Mouse (Mus musculus) left cerebral cortex, postnatal 10 days (tissue): Measurements from ENCODE around the gene Rad54l. TPM values are rescaled to one million over a fixed set of nuclear protein-coding genes. Genes with fewer than 3 reads are reported as not detected.

Experiments
- DNase-seq, 2 experiments: peaks; one replicate each; pipeline ENCODE4 v3.0.0; 2021 to 2022; ENCODE audit warnings: low spot score in 2 of 2, mixed read lengths in 1 of 2; ENCODE audit errors: extremely low spot score in 1 of 2
- intact Hi-C: fragments of 180-260 bp; cut with DNase I; formaldehyde crosslinking; loops from one replicate; pipeline ENCODE4 v1.15.1; 2025
- total RNA-seq, 2 experiments: library from RNA; stranded (reverse); gene quantifications; 2 replicates each; pipeline ENCODE4 v1.2.3; 2021

Gene Rad54l
- total RNA-seq, 2 experiments from 2014 or later, result 1.1 to 1.3 TPM

DNA sequence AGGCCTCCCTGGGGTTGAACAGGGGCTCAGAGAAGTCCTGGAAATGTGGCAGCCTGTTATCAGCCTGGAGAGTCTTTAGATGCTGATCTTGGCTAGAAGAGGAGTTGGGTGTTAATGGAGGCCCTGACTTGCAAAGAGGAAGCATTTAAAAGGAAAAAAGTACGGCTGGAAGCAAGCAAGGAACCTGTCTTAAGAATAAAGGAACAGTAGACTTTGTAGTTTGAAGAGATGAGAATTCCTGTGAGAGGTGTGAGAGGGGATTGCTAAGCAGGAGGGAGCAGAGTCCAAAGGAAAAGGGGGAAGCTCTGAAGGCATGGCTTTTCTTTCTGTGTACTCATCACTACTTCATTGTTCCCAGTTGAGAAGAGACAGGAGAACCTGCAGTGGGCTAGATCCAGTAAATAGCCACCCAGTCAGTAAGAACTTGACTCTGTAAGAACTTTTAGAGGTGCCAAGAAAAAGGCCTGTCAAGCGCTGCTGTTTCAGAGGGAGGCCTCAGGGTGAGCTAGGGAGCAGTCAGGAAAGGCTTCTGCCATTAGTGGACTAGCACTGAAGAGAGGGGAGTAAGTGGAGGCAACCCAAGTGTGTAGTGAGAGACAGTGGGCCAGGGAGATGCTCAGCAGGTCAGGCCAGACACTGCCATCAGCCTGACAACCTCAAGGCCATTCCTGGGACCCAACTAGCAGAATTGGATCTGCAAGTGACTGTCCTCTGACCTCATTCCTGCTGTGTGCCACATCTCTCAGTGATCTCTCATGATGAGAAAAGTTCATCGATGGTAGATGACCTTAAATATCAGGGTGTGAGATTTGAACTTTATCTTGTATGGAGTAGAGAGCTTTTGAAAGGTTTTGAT, 46.0 kb downstream of the Rad54l start:
- intact Hi-C loops, result no loop called here
- no peak for DNase-seq

DNA sequence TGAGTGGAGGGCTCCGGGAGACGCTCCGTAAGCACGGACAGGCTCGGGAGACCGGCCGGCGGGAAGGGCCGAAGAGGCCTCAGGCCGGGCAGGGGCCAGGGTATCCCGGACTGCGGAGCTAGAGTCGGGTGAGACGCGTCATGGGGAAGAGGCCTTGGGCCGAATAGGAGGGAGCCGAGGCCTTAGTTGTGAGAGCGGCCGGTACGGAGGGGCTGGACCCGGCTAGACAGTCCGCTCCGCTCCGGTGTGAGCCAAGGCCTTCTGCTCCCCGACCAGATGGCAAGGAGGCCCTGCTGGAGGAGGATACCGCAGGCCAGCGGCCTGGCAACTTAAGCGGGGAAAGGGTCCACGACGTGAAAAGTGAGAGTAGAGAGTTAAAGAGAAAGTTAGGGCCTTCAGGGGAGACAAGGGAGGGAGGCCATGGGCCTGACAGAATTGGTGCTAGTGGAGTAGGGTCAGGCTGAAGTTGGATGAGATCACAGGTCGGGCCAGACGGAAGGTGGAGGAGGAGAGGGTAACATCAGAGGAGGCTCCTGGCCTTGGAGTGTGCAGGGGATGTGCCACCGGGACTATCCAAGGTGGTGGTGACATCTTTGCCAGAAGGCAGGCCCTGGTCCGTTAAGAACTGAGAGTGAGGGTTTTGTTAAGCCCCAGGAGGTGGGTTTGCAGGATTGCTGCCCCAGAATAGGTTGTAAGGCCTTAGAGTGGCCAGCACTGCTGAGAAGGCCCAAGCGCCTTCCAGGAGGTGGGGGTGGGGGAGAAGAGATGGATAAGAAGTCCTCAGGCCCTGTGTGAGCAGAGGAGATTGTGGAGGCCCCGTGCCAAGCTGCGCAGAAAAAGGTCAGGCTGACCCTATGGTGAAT, 46.9 kb downstream of the Rad54l start:
- intact Hi-C loops, result no loop called here

DNA sequence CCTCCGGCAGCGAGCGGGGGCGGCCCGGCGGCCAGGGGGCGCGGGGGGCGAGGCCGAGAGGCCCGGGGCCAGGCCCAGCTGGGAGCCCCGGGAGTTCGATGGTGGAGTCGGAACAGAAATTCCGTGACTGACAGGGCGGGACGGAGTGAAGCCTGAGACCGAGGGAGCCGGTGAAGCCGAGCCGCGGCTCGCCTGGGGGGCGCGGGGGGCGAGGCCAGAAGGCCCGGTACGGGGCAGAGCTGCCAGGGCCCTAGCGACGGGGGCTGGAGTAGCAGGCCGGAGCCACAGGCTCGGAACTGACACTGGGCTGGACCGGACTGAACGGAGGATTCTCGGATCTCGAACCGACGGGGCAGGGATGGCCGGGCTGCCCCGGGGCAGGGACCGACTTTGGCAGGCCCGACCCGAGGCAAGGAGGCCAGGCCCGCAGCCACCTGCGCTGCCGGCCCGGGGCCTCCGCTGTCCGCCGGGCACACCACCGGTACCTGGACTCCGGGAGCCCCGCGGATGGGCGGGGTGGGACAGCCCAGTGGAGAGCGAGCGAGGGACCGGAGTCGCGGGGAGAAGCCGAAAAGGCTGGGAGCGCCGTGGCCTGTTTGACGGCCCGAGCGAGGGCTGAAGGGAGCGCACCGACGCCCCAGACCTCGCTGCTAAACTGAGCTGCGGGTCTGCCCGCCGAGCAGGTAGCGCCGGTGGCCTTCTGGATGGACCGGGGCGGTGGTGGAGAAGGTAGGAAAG, 47.7 kb downstream of the Rad54l start:
- intact Hi-C loops, result no loop called here
- DNase-seq, result peak; percentile 50 to 88

More for the DNA sequence above, 46.9 kb downstream of the Rad54l start:
- DNase-seq, result peak in 1 of 2 experiments; percentile 54

DNA sequence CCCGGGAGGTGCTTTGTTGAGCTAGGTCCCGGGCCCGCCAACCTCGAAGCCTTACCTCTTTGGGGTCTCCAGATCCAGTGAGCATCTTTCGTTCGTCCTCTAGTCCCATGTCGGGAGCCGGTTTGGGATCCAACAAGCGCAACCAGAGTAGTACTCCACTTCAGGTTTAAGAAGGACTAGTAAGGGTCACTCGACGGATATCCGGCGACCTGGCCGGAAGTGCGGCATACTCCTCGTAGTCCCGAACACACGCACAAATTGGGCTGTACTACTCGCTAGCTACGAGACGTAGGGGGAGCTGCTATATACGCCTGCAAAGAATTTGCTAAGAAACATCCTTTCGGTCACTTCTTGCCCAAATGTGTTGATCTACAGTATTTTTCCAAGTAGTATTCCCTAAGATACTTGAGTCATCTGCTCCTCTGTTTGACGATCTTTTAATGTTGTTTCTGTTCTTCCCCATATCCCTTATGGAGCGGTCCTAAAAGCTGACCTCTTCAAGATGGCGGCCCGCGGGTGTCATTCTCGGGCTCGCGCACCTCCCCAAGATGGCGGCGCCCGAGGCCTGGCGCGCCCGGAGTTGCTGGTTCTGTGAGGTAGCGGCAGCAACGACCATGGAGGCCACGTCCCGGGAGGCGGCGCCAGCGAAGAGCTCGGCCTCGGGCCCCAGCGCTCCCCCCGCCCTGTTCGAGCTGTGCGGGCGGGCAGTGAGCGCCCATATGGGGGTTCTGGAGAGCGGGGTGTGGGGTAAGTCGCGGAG, 48.4 kb downstream of the Rad54l start, which contains the start of the genes Uqcrh and Lrrc41:
Uqcrh (minus strand) TSS at position 211 of the 760 bp plus-strand sequence.
Lrrc41 (plus strand) TSS at position 409 of the 760 bp plus-strand sequence.
- intact Hi-C loops, result no loop called here
- DNase-seq, result peak; percentile 95 to 97

DNA sequence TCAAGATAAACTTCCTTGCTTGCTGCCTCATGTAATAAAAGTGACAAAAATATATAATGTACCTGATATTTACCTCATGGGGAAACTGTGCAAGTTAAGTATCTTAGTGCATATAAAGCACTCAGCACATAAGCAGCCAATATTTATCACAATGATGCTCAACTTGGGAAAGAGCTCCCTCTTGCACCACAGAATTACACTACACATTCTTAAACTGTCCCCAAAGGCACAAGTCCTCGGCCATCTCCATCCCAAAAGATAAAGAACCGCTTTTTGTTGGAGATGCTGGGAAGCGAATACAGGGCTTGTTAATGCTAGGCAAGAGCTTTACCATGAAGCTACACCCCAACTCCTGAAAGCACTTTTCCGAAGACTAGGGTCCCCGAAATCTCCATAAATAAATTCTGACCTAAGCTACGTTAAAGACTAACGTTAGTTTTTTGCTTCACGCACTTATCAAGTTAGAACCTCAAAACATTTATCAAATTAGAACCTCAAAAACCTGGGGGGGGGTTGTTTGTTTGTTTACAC, 49.3 kb downstream of the Rad54l start:
- intact Hi-C loops, result no loop called here
- no peak for DNase-seq

DNA sequence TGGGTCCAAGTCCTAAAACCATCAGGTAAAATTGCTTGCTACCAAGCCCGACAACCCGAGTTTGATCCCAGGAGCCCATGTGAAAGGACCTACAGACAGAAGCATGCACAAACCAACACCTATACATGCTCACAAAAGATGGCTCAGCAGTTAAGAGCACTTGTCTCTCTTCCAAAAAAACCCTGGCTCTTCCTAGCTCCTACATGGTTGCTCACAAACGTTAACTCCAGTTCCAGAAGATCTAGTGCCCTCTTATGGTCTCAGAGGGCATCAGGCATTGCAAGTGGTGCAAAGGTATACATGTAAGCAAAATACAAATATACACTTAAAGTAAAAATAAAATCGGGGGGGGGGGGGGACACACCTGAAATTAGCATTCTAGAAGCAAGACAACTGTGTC, 50.3 kb downstream of the Rad54l start:
- intact Hi-C loops, result no loop called here
- no peak for DNase-seq

DNA sequence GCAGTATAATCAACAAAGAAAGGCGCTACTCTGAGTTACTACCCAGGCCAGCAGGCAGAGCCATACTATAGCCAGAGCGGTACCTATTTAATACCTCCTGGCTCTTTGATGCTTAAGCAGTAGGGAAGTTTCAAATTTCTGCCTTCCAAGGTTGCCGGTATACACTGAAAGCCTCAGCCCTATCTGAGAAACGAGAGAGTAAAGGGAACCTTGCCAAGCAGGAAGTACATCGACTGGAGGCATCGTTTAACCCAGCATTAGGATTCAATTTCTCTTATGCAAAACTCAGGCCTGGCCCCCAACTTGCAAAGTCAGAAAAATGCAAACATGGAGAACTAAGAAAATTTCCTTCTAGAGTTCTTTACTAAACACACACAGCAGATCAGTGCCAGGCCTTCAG, 53.4 kb downstream of the Rad54l start:
- intact Hi-C loops, result no loop called here
- DNase-seq, result no peak

DNA sequence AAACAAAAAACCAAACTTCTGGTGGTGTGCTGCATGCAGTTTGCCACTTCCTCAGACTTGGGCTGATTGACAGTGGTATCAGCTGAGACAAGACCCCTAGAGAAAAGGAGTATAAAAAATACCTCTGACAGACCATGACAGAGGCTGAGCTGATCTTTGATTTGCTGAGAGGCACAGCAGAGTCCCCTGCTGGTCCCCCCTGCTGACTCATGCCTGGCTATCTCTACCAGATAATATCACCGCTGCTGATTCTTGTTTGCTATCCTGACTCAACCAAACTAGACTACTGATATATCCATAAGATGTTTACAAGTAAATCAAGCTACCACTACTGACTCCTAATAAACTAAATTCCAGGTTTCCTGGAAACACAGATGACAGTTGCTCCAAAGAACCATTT, 59.6 kb downstream of the Rad54l start:
- intact Hi-C loops, result no loop called here
- no peak for DNase-seq

DNA sequence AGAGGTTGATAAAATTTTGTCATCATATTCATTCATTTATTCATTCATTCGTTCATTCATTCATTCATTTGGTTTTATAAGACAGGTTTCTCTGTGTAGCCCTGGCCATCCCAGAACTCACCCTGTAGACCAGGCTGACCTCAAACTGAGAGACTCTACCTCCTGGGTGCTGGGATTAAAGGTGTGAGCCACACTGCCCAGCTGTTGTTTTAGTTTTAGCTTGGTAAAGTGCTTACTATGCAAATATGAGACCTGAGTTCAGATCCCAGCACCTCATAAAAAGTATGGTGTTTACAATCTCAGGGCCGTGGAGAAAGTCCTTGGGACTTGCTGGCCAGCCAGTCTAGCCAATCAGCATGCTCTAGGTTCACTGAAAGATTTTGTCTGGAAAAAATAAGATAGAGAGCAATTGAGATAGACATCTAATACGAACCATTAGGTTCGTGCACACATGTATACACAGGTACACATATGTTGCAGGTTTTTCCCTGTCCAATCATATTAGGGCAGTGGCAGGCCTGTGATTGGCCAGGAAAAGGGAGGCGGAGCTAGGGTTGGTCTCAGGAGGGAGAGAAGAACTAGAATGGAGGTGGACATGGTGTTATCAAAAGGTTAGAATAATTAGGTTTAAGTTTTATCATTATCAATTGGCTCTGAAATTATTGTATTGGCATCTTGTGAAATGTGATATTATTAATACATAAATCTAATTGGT, 64.3 kb downstream of the Rad54l start:
- intact Hi-C loops, result loop anchor here (10.0 kb wide), 1 partner anchor 154 kb away; no protein-coding TSS in a partner anchor
- DNase-seq, result no peak

DNA sequence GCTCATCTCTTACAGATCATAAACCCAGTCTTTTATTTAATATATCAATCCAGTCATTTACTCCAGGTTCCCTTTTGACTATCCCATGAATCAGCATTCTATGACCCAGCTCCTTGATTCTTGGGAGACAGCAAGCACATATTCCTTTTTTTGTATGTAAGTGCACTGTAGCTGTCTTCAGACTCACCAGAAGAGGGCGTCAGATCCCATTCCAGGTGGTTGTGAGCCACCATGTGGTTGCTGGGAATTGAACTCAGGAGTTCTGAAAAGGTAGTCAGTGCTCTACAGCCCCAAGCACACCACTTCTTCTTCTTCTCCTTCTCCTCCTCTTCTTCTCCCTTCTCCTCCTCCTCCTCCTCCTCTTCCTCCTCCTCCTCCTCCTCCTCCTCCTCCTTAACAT, 65.9 kb downstream of the Rad54l start:
- DNase-seq, result no peak
- intact Hi-C loops, result loop anchor here (10.0 kb wide), 1 partner anchor 153 kb away; no protein-coding TSS in a partner anchor

DNA sequence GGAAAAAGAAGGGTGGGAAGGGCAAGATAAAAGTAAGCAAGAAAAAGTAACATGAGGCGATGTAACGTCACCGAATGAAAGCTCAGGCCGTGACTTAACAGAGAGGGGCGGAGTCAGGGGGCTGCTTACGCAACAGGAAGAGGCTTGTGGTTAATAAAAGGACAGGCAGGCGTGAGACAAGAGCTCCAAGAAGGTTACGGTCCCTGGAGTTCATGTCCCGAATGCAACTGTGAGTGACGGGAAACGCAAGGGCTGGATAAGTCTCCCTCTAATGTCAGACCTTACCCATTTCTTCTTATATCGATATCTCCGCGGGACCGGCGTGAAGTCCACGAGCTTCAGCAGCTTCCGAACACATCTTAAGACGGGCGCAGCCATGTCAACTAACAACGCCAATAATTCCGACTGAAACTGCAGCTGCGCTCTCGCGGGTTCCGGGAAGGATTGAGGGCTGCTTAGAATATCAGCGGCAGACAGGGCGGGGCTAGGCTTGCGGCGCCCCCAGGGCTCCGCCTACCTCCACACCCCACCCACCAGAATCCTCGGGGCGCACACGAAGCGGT, 70.0 kb downstream of the Rad54l start, which contains the start of gene Nsun4:
Nsun4 (minus strand) TSS at position 478 of the 563 bp plus-strand sequence.
- peak; percentile 83 to 93 for DNase-seq

DNA sequence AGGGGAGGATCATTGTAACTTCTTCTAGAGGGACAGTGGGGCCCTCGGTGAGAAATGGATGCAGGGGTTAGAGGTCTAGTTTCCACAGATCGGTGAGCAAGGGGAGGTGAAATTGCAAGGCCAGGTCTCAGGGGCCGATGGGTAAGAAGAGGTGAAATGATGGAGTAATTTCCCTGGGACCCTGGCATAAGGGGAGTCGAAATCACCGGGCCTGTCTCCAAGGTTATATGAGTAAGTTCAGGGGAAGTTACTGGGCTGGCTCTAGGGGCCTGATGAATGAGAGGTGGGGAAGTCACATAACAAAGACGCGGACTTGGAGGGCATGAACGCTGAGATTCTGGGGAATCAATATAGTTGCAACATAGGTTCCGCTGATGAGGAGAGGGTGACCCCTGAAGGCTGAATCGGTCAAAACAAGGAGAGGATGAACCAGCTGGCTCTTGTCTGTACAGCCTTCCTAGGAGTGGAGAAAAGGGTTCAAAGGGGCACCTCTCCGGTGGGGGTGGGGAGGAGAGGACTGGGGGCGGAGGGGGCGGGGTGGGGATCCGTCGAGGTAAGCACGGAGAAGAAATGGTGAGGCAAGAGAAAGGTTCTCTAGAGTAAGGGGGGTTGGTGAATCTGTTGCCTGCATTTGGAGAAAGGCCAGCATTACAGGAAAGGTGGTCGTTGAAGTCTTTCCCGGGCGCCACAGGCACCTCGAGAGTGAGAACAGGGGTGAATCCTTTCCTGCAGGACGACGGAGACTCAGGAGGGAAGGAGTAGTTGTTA, 70.8 kb downstream of the Rad54l start:
- intact Hi-C loops, result loop anchor here (10.0 kb wide), 1 partner anchor 148 kb away; no protein-coding TSS in a partner anchor
- peak in 1 of 2 experiments; percentile 32 for DNase-seq

More for the DNA sequence above, 70.0 kb downstream of the Rad54l start, which contains the start of gene Nsun4:
- intact Hi-C loops, result loop anchor here (10.0 kb wide), 1 partner anchor 149 kb away; no protein-coding TSS in a partner anchor

DNA sequence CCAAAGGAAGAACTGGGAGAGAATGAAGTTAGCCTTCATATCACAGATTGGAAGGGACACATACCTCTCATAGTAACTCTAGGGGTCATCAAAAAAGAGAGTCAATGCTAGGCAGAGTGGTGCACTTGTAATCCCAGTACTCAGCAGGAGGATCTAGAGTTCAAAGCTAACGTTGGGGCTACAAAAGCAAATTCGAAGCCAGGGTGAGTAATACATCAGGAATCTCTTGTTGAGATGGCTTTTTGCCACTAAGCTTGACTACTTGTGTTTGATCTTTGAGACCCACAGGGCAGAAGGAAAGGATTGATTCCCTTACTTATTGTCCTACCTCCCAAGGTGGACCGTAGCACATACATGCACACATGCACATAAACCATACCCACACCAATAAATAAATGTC, 74.3 kb downstream of the Rad54l start:
- intact Hi-C loops, result no loop called here
- no peak for DNase-seq

DNA sequence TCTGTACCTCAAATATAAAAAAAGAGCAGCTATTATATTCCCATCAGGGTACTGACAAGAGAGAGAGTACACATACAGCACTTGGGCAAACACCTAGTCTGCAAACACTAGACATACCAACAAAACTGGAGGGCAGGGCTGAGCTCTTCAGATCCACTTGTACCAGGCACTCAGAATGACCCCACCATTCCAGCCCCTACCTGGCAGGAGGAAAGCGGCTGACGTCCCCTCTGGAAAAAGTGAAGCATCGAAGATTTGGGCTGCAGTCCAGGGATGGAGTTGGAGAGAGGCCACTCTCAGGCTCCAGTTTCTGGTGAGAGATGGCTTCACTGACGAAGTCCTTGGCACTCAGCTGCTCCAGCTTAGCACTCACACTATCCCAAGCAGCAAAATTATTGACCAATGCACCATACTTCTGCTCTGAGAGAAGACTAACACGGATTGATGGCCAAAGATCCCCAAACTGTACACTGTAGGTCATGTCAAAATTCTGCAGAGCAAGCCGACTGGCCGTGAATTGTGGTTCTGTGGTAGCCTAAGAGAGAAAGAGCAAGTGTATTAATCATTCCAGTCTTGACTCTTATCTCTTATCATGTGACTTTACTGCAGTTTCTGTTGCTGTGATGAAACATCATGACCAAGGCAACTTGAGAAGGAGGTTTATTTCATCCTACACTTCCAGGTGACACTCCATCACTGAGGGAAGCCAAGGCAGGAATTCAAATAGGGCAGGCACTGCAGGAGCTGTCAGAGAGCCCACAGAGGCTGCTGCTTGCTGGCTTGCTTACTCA, 75.2 kb downstream of the Rad54l start:
- intact Hi-C loops, result no loop called here
- DNase-seq, result no peak

DNA sequence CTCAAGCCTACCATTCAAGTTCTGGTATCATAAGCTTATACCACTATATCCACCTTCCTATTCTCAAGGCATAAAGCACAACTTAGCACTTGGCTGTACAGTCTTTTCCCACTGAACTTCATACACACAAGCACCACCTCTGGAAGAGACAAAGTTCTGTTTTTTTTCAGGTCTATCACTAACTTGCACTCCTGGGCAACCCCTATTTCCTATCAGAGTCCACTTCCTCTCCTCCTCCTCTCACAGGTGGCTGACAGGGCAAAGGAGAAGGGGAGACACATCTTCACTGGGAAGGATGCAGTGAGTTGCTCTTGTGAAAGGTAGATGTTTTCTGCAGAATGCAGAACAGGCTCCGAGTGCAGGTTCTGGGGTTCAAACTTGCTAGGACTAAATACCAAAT, 75.8 kb downstream of the Rad54l start:
- intact Hi-C loops, result no loop called here
- no peak for DNase-seq
